Mouse (Mus musculus): ENCODE results near the gene Zpbp2.

GRCm38 (mm10) chr11:98545711-98546231, 5.1 kb upstream of the Zpbp2 start, which contains the start of gene Ikzf3:
- TF ChIP-seq CTCF (IDR thresholded peaks at IDR 0.05; ENCODE audit: insufficient read depth, low read length) (no peak), POLR2A (IDR thresholded peaks at IDR 0.05; ENCODE audit: borderline replicate concordance, extremely low read depth, low read depth, low read length) (no peak)

Data from lung, adult 2 months (tissue).